Mouse (Mus musculus): ENCODE results near the gene Rnf151. TPM values are rescaled to one million over a fixed set of nuclear protein-coding genes. Genes with fewer than 3 reads are reported as not detected.
"Not testable (repeated sequence)": the region's sequence is repeated elsewhere in the genome, so short reads cannot be mapped to it uniquely, and the experiment has no call there.

Rnf151 gene
- total RNA-seq, 4 experiments from 2014 or later: 0.36 to 0.47 TPM; not detected in 2

GRCm38 (mm10) chr17:24733434-24734050 is 15.7 kb upstream of the Rnf151 start:
- DNase-seq (ENCODE audit: low spot score in 2 of 2): no peak

GRCm38 (mm10) chr17:24732233-24732935 is 14.5 kb upstream of the Rnf151 start:
- no peak for DNase-seq (ENCODE audit: low spot score in 2 of 2)

- no peak for DNase-seq (ENCODE audit: low spot score in 2 of 2)
Measured at GRCm38 (mm10) chr17:24730787-24731186, 12.9 kb upstream of the Rnf151 start.

- no peak for DNase-seq (ENCODE audit: low spot score in 2 of 2)
Measured at GRCm38 (mm10) chr17:24729067-24729466, 11.2 kb upstream of the Rnf151 start.

- DNase-seq (ENCODE audit: low spot score in 2 of 2): no peak
Measured at GRCm38 (mm10) chr17:24728184-24728583, 10.3 kb upstream of the Rnf151 start.

- no peak for DNase-seq (ENCODE audit: low spot score in 2 of 2)
Measured at GRCm38 (mm10) chr17:24727618-24728017, 9.8 kb upstream of the Rnf151 start, which contains the start of gene Rpl3l. Rpl3l (plus strand) TSS chr17:24727820.

GRCm38 (mm10) chr17:24725637-24726390 is 8.0 kb upstream of the Rnf151 start:
- no peak for DNase-seq (ENCODE audit: low spot score in 2 of 2)

- peak; percentile 90 to 98 for DNase-seq (ENCODE audit: low spot score in 2 of 2)
Measured at GRCm38 (mm10) chr17:24724184-24724583, 6.3 kb upstream of the Rnf151 start, which contains the start of gene Ndufb10. Ndufb10 (minus strand) TSS chr17:24724478.

DNA sequence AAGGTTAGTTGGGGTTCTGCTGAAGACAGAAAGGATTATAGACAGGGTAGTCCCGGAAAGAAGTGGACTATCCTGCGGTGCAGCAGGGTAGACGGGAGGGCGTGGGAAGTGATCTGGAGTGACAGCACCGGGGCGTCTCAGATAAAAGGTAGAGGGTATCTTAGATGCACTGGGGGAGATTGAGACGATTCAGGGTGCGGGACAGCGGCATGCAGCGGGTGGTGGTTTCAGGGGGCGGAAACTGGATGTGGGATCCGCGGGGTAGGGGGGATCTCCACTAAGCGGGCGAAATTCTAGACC is 6.0 kb upstream of the Rnf151 start:
- no peak for DNase-seq (ENCODE audit: low spot score in 2 of 2)

DNA sequence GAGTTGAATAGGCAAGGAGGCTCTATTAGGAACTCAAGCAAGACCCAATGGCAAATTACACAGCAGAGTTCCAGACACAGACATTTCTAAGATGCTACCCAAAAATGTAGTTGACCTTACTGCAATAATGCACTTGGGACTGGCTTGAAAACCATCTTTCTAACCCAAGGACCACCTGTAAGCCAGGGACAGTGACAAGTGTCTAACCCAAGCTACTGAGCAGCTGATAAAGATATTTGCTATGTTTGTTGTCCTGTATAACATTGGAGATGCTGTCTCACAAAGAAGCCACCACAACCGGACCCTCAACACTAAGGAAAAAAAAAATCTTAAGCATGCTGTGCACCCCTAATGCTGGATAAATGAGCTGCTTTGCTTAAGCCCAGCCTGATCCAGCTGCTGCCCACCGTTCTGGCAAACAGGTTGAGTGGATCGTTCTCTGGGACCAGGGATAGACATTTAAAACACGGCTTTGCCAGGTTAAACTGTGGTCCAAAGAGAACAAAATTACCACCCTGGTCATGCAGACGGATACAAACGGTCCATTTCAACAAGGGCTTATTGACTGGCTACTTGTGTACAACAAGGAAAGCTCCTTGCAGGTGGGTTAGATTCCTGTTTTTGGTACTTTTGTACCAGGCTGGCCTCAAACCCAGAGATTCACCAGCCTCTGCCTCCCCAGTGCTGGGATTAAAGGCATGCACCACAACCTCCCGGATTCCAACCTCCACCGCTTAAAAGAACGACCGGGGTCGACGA is 5.4 kb upstream of the Rnf151 start:
- no peak for DNase-seq (ENCODE audit: low spot score in 2 of 2)

DNA sequence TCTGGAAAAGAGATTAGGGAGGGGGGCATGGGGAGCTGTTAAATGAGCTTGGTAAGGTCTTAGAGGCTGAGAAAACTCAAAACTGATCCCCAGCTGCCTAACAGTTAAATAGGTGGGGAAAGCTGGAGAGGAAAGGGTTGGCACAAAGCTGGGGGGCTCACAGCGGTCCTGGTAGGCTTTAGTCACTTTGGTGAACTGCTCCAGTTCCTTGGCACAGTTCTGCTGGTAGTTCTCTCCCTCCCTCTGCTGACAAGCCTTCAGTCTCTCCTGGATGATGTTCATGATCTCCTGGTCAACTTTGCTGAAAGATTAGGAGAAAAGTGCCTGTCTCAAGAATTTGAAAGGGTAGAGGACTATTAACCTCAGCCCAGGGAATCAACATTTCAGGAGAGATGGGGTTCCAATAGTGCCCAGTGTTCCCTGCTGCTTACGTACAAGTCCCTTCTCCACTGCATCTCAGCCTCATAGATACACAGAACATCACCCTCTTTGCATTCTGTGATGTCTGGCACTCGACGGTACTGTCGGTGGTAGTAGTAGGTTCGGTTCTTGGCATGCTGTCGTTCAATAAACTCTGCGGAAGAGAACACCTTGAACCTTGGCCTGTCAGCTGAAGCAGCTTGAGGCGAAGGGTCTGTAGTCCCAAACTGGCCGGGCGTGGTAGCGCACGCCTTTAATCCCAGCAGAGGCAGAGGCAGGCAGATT is 4.5 kb upstream of the Rnf151 start:
- no peak for DNase-seq (ENCODE audit: low spot score in 2 of 2)

DNA sequence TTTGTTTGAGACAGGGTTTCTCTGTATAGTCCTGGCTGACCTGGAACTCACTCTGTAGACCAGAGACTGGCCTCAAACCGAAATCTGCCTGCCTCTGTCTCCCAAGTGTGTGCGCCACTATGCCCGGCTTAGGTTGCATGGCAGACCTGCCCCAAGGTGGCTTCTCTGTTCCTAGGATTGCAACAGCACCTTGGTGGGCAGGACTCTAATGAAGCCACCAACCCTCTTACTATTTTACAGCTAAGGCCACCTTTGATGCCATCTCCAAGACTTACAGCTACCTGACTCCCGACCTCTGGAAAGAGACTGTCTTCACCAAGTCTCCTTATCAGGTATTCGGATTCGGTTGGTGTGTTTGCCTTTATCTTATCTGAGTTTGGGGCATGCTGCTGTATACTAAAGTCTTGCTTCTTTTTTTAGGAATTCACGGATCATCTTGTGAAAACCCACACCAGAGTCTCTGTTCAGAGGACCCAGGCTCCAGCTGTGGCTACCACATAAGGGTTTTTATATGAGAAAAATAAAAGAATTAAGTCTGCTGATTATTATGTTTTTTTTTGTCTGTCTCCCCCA is 3.6 kb upstream of the Rnf151 start:
- not testable (repeated sequence) for DNase-seq (ENCODE audit: low spot score in 2 of 2)

GRCm38 (mm10) chr17:24720616-24721015 is 2.8 kb upstream of the Rnf151 start:
- not testable (repeated sequence) for DNase-seq (ENCODE audit: low spot score in 2 of 2)

- DNase-seq (ENCODE audit: low spot score in 2 of 2): peak; percentile 98 to 99
Measured at GRCm38 (mm10) chr17:24719494-24720222, 1.8 kb upstream of the Rnf151 start.

- not testable (repeated sequence) for DNase-seq (ENCODE audit: low spot score in 2 of 2)
Measured at GRCm38 (mm10) chr17:24718938-24719337, 1.1 kb upstream of the Rnf151 start.

DNA sequence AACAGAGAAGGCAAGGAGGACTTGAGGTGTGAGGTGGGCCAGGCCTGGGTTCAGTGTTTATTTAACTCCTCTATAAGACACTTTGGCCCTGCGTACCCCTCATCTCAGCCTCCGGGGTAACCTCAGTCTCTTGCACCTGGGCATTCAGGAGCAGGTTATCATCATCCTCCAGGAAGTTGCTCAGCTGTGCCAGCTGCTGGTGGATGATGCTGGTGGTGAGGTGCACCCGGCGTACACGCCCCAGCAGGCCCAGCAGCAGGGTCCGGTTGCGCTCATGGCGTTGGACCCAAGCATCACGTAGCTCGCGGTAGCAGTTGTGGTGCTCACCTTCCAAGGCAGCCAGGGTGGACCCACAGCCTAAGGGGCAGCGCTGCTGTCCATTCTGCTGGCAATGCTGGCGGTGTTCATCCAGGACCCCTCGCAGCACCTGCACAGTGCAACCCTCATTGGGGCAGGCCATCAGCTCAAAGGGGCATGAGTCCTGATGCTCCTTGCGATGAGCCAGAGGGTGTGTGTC is 1.6 kb downstream of the Rnf151 start:
- DNase-seq (ENCODE audit: low spot score in 2 of 2): peak in 1 of 2 experiments; percentile 7

GRCm38 (mm10) chr17:24715556-24715955 is 2.3 kb downstream of the Rnf151 start:
- no peak for DNase-seq (ENCODE audit: low spot score in 2 of 2)

DNA sequence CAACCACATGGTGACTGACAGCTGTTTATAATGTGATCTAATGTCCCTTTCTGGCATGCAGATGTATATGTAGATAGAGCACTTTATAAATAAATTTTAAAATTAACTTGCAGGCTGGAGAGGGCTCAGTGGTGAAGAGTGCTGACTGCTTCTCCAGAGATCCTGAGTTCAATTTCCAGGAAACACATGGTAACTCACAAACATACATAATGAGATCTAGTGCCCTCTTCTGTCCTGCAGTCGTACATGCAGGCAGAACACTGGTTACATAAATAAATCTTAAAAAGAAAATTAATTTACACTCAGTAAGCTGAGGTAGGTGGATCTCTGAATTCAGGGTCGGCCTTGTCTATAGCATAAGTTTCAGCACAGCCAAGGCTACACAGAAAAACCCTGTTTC is 9.2 kb downstream of the Rnf151 start:
- DNase-seq (ENCODE audit: low spot score in 2 of 2): no peak

- no peak for DNase-seq (ENCODE audit: low spot score in 2 of 2)
Measured at GRCm38 (mm10) chr17:24707801-24708425, 9.9 kb downstream of the Rnf151 start.

Data from layer of hippocampus, adult 8-10 months (tissue).